Mouse (Mus musculus) thymus, adult 18-20 months (tissue): ENCODE results near the gene Tmem72.

Experiments
- DNase-seq, 2 experiments: peaks; one replicate each; pipeline ENCODE4 v3.0.0; 2022; ENCODE audit warnings: mixed read lengths in 2 of 2

Gene Tmem72

GRCm38 (mm10) chr6:116649811-116650210, 66.9 kb downstream of the Tmem72 start:
- no peak for DNase-seq

GRCm38 (mm10) chr6:116647763-116648162, 69.0 kb downstream of the Tmem72 start:
- DNase-seq: no peak

DNA sequence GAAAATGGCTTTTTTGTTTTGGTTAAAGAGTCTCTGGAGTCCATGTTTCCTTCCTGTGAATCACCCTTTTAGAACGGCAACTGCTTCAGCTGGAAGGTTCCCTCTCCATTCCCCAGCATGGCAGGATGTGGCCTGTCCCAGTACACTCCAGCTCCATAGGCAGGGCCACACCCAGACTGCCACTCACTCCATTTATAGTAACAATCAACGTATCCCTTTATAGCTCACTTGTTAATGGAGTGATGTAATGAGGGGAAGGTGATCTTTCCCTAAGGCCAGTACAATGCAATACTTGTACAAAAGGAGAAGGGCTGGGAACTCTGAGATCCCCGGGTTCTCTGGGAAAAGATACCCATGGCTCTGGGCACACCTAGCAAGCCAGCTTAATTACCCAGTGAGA, 72.4 kb downstream of the Tmem72 start:
- no peak for DNase-seq

- no peak for DNase-seq
Measured at GRCm38 (mm10) chr6:116643881-116644280, 72.8 kb downstream of the Tmem72 start.

DNA sequence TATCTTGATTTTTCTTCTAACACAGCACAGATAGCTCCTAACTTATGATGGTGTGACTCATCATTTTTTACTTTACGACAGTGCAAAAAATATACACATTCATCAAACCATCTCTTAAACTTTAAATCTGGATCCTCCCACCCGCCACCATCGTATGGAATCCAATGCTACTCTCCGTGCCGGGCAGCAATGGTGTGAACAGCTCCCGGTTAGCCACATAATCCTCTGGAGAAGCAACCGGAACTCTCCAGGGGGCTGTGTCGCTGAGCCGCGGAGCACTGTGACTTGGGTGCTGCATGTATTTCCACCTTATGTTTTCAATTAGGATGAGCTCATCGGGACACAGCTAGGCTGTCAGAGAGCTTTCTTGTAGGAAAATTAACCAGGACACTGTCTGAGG, 73.8 kb downstream of the Tmem72 start:
- DNase-seq: no peak

DNA sequence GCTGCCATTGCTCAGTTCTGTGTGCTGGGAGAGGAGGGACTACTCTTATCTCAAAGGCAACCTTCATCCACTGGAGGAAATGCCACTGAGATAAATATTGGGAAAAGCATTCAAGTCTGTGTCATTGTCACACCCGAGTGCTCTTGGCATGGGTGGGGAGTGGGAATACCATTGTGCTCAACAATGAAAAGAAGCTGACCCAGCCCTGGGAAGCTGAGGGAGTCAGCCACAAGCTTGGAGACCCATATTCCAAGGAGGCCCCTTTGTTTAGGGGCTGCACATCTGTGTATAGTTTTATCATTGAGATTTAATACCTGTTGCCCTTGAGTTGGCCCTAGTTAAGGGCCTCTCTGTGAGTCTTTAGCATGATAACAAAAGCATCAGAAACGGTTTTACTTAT, 77.0 kb downstream of the Tmem72 start:
- no peak for DNase-seq

DNA sequence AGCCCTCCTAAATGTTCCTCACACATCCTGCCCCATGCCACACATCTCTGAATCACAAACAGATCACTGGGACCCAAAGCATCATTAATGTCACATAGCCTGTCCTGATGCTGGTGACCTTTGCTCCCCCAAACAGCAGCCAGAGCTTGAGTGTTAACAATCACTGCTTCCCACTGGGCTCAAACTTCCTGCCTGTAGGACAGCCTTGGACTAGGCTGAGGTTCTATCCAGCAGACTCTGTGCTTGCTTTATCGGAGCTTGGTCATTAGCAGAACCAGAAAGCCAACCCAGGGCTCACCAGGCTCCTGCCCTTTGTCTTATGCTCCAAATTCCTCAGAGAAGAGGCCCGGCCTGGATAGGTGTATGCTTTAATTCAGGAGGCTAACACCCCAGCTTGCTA, 77.8 kb downstream of the Tmem72 start:
- no peak for DNase-seq

DNA sequence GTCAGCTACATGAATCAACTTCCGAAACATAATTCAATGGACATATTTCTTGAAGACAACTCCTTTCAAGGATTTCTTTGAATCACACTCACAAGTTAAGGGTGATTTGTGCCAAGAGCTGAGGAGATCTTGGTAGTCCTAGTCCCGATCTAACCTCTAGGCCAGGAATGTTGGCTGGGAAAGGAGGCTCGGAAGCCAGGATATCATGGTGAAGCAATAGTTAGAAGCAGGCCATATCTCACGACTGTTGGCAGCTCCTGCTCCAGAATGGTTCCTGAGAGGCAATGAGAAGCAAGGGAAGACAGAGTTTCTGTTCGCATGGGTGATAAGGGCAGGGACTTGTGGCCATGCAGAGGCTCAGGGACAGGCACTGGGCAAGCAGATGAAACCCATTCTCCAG, 79.2 kb downstream of the Tmem72 start:
- DNase-seq: no peak

GRCm38 (mm10) chr6:116636581-116637235, 80.0 kb downstream of the Tmem72 start:
- DNase-seq: no peak

DNA sequence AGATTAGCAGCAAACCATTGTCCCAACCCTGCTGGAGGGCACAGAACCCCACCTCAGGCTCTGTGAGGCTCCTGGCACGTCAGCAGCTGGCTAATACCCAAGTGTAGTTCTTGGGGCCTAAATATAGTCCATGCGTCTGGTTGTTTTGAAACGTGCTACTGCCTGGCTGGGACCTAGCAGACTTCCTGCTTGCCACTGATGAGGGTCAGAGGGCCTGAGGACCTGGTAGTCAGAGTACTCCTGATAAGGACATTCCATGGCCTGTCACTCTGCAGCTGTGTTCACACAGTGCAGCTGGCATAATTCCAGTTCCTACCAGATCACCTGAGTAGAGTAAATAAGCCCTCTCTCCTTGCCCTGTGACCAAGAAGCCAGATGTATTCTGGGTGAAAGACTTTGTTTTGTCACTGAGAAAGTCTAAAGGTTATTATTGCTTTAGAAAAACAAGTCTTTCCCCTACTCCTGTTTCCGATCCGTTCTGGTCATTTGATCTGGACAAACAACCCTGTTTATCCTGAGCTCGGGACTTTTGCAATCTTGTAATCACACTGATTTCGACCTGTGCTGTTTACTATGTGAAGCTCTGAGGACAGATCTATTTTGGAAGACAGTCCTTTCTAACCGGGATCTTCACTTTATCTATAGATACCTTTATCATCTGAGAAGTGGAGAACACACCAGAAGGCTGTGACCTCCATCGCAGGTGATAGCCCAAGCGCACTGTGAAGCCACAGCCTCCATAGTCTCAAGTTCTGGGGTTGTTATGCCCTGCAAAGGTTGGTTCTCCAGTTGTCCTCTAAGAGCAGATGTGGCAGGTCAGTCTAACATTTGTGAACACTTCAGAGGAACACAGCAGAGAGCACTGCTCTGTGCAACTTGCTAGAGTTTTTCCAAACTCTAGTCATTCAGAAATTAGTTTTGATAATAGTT, 81.2 kb downstream of the Tmem72 start:
- no peak for DNase-seq

GRCm38 (mm10) chr6:116633741-116634695, 82.7 kb downstream of the Tmem72 start:
- no peak for DNase-seq

DNA sequence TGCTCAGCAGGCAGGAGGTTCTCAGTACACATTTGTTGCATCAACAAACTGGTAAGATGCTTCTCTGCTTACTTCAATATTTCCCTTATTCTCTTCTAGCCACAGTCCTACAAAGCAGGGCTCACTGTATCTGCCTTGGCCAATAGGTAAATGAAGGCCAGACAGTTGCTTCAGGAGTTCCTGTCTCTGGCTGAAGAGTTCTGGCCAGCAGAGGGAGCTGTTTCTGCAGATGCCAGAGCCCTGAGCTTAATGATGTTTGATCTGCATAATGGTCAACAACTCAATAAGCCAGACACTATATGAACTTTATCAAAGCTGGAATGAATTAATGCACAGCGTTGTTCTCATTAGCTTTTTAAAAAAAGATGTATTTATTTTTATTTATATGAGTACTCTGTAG, 84.6 kb downstream of the Tmem72 start:
- DNase-seq: peak in 1 of 2 experiments; percentile 35

- DNase-seq: no peak
Measured at GRCm38 (mm10) chr6:116629766-116630165, 86.9 kb downstream of the Tmem72 start.
